Mouse (Mus musculus) limb, embryonic 14.5 days (tissue): ENCODE measurements around the gene Tbck. TPM values are rescaled to one million over a fixed set of nuclear protein-coding genes. Genes with fewer than 3 reads are reported as not detected.
A peak's percentile ranks its signal among the peaks of the same experiment; 100 is the strongest.

Experiments used
- ATAC-seq: fragments of 200-750 bp; cut with Nextera tagmentation; 2 replicates; pipeline ENCODE4 v1.8.0; 2017; ENCODE audit warnings: low read depth, moderate number of reproducible peaks, moderate TSS enrichment; ENCODE audit not compliant: low FRiP score
- DNase-seq: peaks from one replicate; pipeline ENCODE4 v3.0.0-alpha.2; 2015; ENCODE audit warnings: low spot score
- H3K27ac ChIP-seq: fragments of 300-500 bp; sonication (generic); replicated peaks from 2 replicates; pipeline ENCODE4 v1.5.1; 2014; ENCODE audit warnings: low read depth, mild to moderate bottlenecking, low read length, moderate library complexity, mixed read lengths
- H3K27me3 ChIP-seq: fragments of 300-500 bp; sonication (generic); 2 replicates; pipeline ENCODE4 v1.6.1; 2014; ENCODE audit warnings: low read length, mixed read lengths; ENCODE audit not compliant: control insufficient read depth, insufficient read depth
- H3K36me3 ChIP-seq: fragments of 300-500 bp; sonication (generic); 2 replicates; pipeline ENCODE4 v1.6.1; 2014; ENCODE audit warnings: mild to moderate bottlenecking, low read length, moderate library complexity, mixed read lengths; ENCODE audit not compliant: control insufficient read depth, insufficient read depth
- H3K4me1 ChIP-seq: fragments of 300-500 bp; sonication (generic); 2 replicates; pipeline ENCODE4 v1.6.1; 2014; ENCODE audit warnings: antibody characterized with exemption, low read length, mixed read lengths; ENCODE audit not compliant: control insufficient read depth, insufficient read depth
- H3K4me2 ChIP-seq: fragments of 300-500 bp; sonication (generic); replicated peaks from 2 replicates; pipeline ENCODE4 v1.6.1; 2014; ENCODE audit warnings: low read depth, mild to moderate bottlenecking, low read length, moderate library complexity; ENCODE audit not compliant: severe bottlenecking
- H3K4me3 ChIP-seq: fragments of 300-500 bp; sonication (generic); replicated peaks from 2 replicates; pipeline ENCODE4 v1.5.1; 2014; ENCODE audit warnings: low read length
- H3K9ac ChIP-seq: fragments of 300-500 bp; sonication (generic); 2 replicates; pipeline ENCODE4 v1.6.1; 2014; ENCODE audit warnings: mild to moderate bottlenecking, low read depth, low read length, moderate library complexity; ENCODE audit not compliant: severe bottlenecking
- H3K9me3 ChIP-seq: fragments of 300-500 bp; sonication (generic); 2 replicates; pipeline ENCODE4 v1.6.1; 2016; ENCODE audit warnings: low read length; ENCODE audit not compliant: control insufficient read depth
- POLR2A ChIP-seq: fragments of 200-500 bp; IDR thresholded peaks from 2 replicates; pipeline ENCODE4 v1.8.0; 2012; ENCODE audit warnings: inconsistent platforms, mild to moderate bottlenecking, moderate library complexity, borderline replicate concordance; ENCODE audit not compliant: insufficient read depth, insufficient read length; ENCODE audit errors: extremely low read depth
- WGBS: fragments of 180-500 bp; shearing (Covaris S2); extraction: QIAGEN DNeasy Blood & Tissue Kit; methylation state at CpG from one replicate; pipeline ENCODE4 v1.1.7; 2014; 5-methylcytosine and 5-hydroxymethylcytosine counted together
- polyA plus RNA-seq, 2 experiments: library from polyadenylated mRNA; depleted of rRNA in 1 of 2; stranded (reverse) in 1 of 2; unstranded in 1 of 2; fragments of >200 nt; fragmentation: Nextera tagmentation in 1 of 2; extraction: Ambion mirVana in 1 of 2; gene quantifications; 2 replicates each; pipeline versions ENCODE4 v1.2.1 to v1.2.3; 2012 to 2014

Gene Tbck
- polyA plus RNA-seq, 2 experiments = 7.4 to 19.1 TPM

DNA sequence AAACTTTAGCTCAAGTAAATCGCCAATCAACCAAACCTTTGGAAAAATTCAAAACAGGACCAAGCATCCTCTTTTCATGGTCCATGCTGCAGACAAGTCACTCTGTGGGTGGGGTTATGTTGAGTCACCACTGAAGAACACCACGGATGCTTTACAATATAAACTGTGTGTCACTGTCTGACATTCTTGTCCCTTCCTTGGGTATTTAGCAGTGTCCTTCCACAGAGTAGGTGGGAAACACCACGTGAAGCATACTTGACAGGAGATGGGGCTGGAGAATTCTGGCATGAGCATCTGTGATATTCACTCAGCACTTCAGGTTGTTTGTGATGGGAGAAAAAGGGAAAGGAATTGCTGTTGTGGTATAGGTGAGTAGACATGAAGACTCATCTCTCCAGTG, 183.0 kb downstream of the Tbck start:
- no peaks in the 10 kb centered on the region for H3K27me3 ChIP-seq
- 86% methylated on average over 3 of the region's 3 CpGs for WGBS
- ATAC-seq = no peak
- 0 out of 2 replicates have a peak, but pooled peaks cover 4% of the 10 kb centered on the region for H3K4me1 ChIP-seq
- no peaks in the 10 kb centered on the region for H3K36me3 ChIP-seq
- no peak for DNase-seq
- no peak overlapping the region for H3K27ac ChIP-seq
- no peak for TF ChIP-seq POLR2A
- no peak overlapping the region for H3K9ac ChIP-seq
- H3K4me2 ChIP-seq = no peak overlapping the region
- no peak overlapping the region for H3K4me3 ChIP-seq
- no peaks in the 10 kb centered on the region for H3K9me3 ChIP-seq

DNA sequence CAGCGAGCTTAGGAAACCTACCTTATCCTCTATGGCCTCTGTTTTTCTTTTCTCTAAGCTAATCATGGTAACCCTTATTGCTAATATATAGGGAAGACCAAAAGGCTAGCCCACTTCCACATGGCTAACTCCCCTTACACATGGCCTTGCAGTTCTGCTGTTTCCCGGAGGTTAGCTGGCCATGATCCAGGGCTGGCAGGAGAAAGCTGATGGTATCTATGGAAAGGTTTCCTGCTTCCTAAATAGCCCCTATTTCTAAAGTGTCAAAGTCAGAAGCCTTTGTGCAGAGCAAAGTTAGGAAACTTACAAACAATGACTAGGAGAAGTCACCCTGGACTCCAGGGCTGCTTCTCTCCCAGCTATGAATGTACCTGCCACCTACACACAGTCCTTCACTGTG, 184.9 kb downstream of the Tbck start:
- no peak for DNase-seq
- no peak overlapping the region for H3K27ac ChIP-seq
- H3K4me2 ChIP-seq = no peak overlapping the region
- 0 out of 2 replicates have a peak, but pooled peaks cover 3% of the 10 kb centered on the region for H3K4me1 ChIP-seq
- no peak overlapping the region for H3K4me3 ChIP-seq
- H3K9me3 ChIP-seq = no peaks in the 10 kb centered on the region
- no peak overlapping the region for H3K9ac ChIP-seq
- TF ChIP-seq POLR2A = no peak
- WGBS = 73% methylated on average over 2 of the region's 2 CpGs
- H3K27me3 ChIP-seq = no peaks in the 10 kb centered on the region
- no peak for ATAC-seq
- H3K36me3 ChIP-seq = no peaks in the 10 kb centered on the region

DNA sequence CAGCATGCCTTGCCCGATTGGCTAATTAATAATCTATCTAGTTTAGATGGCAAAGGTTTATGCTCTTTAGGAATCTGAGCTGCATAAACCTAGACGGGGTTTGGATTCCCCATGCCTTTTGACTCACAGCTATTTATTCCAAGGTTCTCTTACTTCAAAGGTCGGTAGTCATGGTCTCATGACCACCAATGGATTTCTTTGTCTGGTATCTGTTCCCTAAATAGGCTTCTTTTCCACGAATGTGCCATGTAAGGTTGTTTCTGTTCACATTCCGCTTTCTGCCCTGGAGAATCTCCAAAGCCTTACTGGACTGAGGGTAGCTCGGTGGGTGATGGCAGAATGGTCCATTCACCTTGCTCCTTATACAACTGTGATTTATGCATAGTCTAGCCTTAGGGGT, 186.1 kb downstream of the Tbck start:
- ATAC-seq (no peak), DNase-seq (no peak)
- no peaks in the 10 kb centered on the region for H3K4me1 ChIP-seq
- no peaks in the 10 kb centered on the region for H3K27me3 ChIP-seq
- H3K4me2 ChIP-seq = no peak overlapping the region
- no peak overlapping the region for H3K9ac ChIP-seq
- no peaks in the 10 kb centered on the region for H3K9me3 ChIP-seq
- no peak overlapping the region for H3K4me3 ChIP-seq
- WGBS = 89% methylated on average over 6 of the region's 6 CpGs
- H3K27ac ChIP-seq = no peak overlapping the region
- no peaks in the 10 kb centered on the region for H3K36me3 ChIP-seq
- no peak for TF ChIP-seq POLR2A

- no peak for ATAC-seq
- H3K27ac ChIP-seq = no peak overlapping the region
- H3K4me3 ChIP-seq = no peak overlapping the region
- no peak overlapping the region for H3K9ac ChIP-seq
- H3K9me3 ChIP-seq = no peaks in the 10 kb centered on the region
- H3K36me3 ChIP-seq = no peaks in the 10 kb centered on the region
- no peak overlapping the region for H3K4me2 ChIP-seq
- no peak for DNase-seq
- 88% methylated on average over 9 of the region's 9 CpGs for WGBS
- TF ChIP-seq POLR2A = no peak
- H3K27me3 ChIP-seq = no peaks in the 10 kb centered on the region
- peaks cover 6% of the 10 kb centered on the region for H3K4me1 ChIP-seq
Measured at GRCm38 (mm10) chr3:132871318-132871904, 187.5 kb downstream of the Tbck start.

DNA sequence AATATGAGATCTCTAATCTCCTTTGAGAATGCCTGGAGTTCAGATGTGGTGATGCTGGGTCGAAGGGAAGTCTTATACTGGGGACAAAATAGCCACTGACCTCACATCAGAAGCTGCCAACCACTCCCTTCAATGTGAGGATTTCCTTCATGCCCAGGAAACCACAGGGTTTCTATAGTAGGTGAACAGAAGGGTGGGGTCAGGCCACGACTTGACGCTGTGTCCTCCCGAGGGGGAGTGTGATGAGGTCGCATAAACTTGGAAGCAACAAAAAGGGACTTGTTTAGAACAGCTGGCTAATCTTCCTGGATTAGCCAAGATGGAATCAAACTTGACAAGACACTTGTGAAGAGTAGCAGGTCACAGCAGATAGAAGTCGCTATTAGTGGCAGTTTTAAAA, 189.3 kb downstream of the Tbck start:
- WGBS = 64% methylated on average over 6 of the region's 6 CpGs
- no peak for DNase-seq
- H3K9ac ChIP-seq = no peak overlapping the region
- H3K27me3 ChIP-seq = no peaks in the 10 kb centered on the region
- no peak overlapping the region for H3K4me2 ChIP-seq
- H3K4me3 ChIP-seq = no peak overlapping the region
- no peak overlapping the region for H3K27ac ChIP-seq
- no peaks in the 10 kb centered on the region for H3K9me3 ChIP-seq
- TF ChIP-seq POLR2A = no peak
- H3K36me3 ChIP-seq = no peaks in the 10 kb centered on the region
- peak; percentile 38; the same call in 1 of the 2 replicates for ATAC-seq
- H3K4me1 ChIP-seq = peaks cover 17% of the 10 kb centered on the region

DNA sequence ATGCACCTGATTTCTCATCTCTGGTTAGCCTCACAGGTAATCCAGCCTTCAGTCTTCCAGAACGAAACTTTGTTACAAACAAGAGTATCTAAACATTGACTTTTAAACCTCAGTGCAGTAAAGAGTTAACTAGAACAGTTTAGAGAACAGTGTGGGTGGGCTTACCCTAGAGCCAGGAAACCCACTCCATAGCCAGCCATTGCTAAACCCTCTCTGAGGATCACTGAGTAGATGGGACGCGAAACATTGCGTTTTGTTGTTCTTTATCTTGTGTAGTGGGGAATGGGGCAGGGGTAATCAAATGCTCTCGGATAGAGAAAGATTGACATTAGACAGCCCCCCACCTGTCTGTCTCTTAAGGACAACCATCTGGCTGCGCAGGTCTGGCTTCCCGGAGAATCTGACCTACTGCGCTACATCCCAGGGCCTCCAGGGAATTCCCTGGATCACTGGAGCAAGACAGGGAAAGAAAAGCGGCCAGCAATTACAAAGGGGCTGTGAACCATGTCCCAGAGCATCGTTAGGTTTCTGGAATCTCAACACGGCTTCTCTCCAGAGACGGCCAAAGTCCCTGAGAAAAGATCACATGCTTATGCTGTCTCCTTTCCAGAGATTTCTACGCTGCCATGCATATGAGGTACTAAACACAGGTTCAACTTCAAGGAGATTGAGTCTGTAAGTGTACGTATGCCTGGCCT, 192.2 kb downstream of the Tbck start:
- no peak overlapping the region for H3K27ac ChIP-seq
- no peaks in the 10 kb centered on the region for H3K9me3 ChIP-seq
- no peak overlapping the region for H3K9ac ChIP-seq
- H3K4me3 ChIP-seq = no peak overlapping the region
- 51% methylated on average over 14 of the region's 14 CpGs for WGBS
- H3K27me3 ChIP-seq = no peaks in the 10 kb centered on the region
- DNase-seq (no peak), ATAC-seq (0 out of 2 replicates have a peak, but pooled peaks have one; percentile 14)
- H3K4me1 ChIP-seq = peaks cover 17% of the 10 kb centered on the region
- H3K4me2 ChIP-seq = no peak overlapping the region
- H3K36me3 ChIP-seq = no peaks in the 10 kb centered on the region
- no peak for TF ChIP-seq POLR2A
